Mouse (Mus musculus): ENCODE measurements around the gene Trak1. TPM values are rescaled to one million over a fixed set of nuclear protein-coding genes. Genes with fewer than 3 reads are reported as not detected.

The Trak1 gene
- polyA plus RNA-seq, 1 experiment from 2014 or later = 9.3 TPM

GRCm38 (mm10) chr9:121419011-121419410, 121.7 kb downstream of the Trak1 start:
- H3K4me3 ChIP-seq (ENCODE audit: low read depth, low read length) = no peak overlapping the region
- WGBS = 77% methylated on average over 3 of the region's 3 CpGs

GRCm38 (mm10) chr9:121419573-121419972, 122.3 kb downstream of the Trak1 start:
- Histone ChIP-seq H3K9me3 (ENCODE audit: control insufficient read depth, low read length) (no peaks in the 10 kb centered on the region), H3K36me3 (ENCODE audit: control insufficient read depth, insufficient read depth, low read length) (no peaks in the 10 kb centered on the region), H3K4me3 (ENCODE audit: low read depth, low read length) (no peak overlapping the region), H3K9ac (ENCODE audit: low read length) (no peak overlapping the region), H3K27me3 (ENCODE audit: control insufficient read depth, insufficient read depth, low read length) (no peaks in the 10 kb centered on the region), H3K4me2 (ENCODE audit: low read depth, severe bottlenecking) (no peak overlapping the region), H3K27ac (replicated peaks; ENCODE audit: low read depth, low read length) (no peak overlapping the region), H3K4me1 (ENCODE audit: control insufficient read depth, insufficient read depth, low read length) (no peaks in the 10 kb centered on the region)
- DNase-seq (ENCODE audit: low spot score) = no peak
- WGBS = 80% methylated on average over 7 of the region's 7 CpGs
- ATAC-seq (ENCODE audit: insufficient number of reproducible peaks, low FRiP score, low TSS enrichment, low read depth) = no peak

More at GRCm38 (mm10) chr9:121419011-121419410, 121.7 kb downstream of the Trak1 start:
- ATAC-seq (ENCODE audit: insufficient number of reproducible peaks, low FRiP score, low TSS enrichment, low read depth) (no peak), DNase-seq (ENCODE audit: low spot score) (no peak)
- Histone ChIP-seq H3K27ac (replicated peaks; ENCODE audit: low read depth, low read length) (no peak overlapping the region), H3K4me2 (ENCODE audit: low read depth, severe bottlenecking) (no peak overlapping the region), H3K36me3 (ENCODE audit: control insufficient read depth, insufficient read depth, low read length) (no peaks in the 10 kb centered on the region), H3K9ac (ENCODE audit: low read length) (no peak overlapping the region), H3K27me3 (ENCODE audit: control insufficient read depth, insufficient read depth, low read length) (no peaks in the 10 kb centered on the region), H3K9me3 (ENCODE audit: control insufficient read depth, low read length) (no peaks in the 10 kb centered on the region), H3K4me1 (ENCODE audit: control insufficient read depth, insufficient read depth, low read length) (no peaks in the 10 kb centered on the region)

DNA sequence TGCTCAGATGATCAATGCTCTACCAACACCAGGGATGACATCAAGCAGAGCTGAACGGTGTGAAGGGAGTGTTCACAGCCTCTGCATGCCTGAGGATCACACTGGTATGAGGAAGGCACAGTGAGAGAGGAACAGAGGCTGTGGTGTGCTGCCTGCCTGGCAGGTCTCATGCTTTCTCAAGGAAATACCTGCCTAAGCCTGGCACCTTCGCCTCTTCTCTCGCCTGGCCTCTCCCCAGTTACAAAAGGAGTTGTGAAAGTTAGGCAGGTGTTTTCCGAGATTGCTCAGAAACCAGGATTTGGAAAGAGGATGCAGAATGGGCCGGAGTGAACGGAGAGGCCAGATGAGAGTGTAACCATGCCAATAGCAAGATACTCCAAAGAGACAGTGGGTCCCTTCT, 123.5 kb downstream of the Trak1 start:
- DNase-seq (ENCODE audit: low spot score) (no peak), ATAC-seq (ENCODE audit: insufficient number of reproducible peaks, low FRiP score, low TSS enrichment, low read depth) (no peak)
- Histone ChIP-seq H3K27ac (replicated peaks; ENCODE audit: low read depth, low read length) (no peak overlapping the region), H3K4me2 (ENCODE audit: low read depth, severe bottlenecking) (no peak overlapping the region), H3K27me3 (ENCODE audit: control insufficient read depth, insufficient read depth, low read length) (no peaks in the 10 kb centered on the region), H3K9ac (ENCODE audit: low read length) (no peak overlapping the region), H3K4me3 (ENCODE audit: low read depth, low read length) (no peak overlapping the region), H3K36me3 (ENCODE audit: control insufficient read depth, insufficient read depth, low read length) (no peaks in the 10 kb centered on the region), H3K4me1 (ENCODE audit: control insufficient read depth, insufficient read depth, low read length) (no peaks in the 10 kb centered on the region), H3K9me3 (ENCODE audit: control insufficient read depth, low read length) (no peaks in the 10 kb centered on the region)
- 88% methylated on average over 6 of the region's 6 CpGs for WGBS

- H3K4me1 ChIP-seq (ENCODE audit: control insufficient read depth, insufficient read depth, low read length) = no peaks in the 10 kb centered on the region
- H3K27ac ChIP-seq (replicated peaks; ENCODE audit: low read depth, low read length) = no peak overlapping the region
- H3K27me3 ChIP-seq (ENCODE audit: control insufficient read depth, insufficient read depth, low read length) = no peaks in the 10 kb centered on the region
- no peak overlapping the region for H3K4me2 ChIP-seq (ENCODE audit: low read depth, severe bottlenecking)
- H3K9ac ChIP-seq (ENCODE audit: low read length) = no peak overlapping the region
- no peak for DNase-seq (ENCODE audit: low spot score)
- H3K9me3 ChIP-seq (ENCODE audit: control insufficient read depth, low read length) = no peaks in the 10 kb centered on the region
- 89% methylated on average over 5 of the region's 5 CpGs for WGBS
- no peak for ATAC-seq (ENCODE audit: insufficient number of reproducible peaks, low FRiP score, low TSS enrichment, low read depth)
- no peak overlapping the region for H3K4me3 ChIP-seq (ENCODE audit: low read depth, low read length)
- H3K36me3 ChIP-seq (ENCODE audit: control insufficient read depth, insufficient read depth, low read length) = no peaks in the 10 kb centered on the region
Measured at GRCm38 (mm10) chr9:121422402-121422801, 125.1 kb downstream of the Trak1 start.

- H3K9me3 ChIP-seq (ENCODE audit: control insufficient read depth, low read length) = no peaks in the 10 kb centered on the region
- ATAC-seq (ENCODE audit: insufficient number of reproducible peaks, low FRiP score, low TSS enrichment, low read depth) (no peak), DNase-seq (ENCODE audit: low spot score) (no peak)
- WGBS = 88% methylated on average over 6 of the region's 6 CpGs
- no peak overlapping the region for H3K27ac ChIP-seq (replicated peaks; ENCODE audit: low read depth, low read length)
- no peaks in the 10 kb centered on the region for H3K27me3 ChIP-seq (ENCODE audit: control insufficient read depth, insufficient read depth, low read length)
- H3K4me1 ChIP-seq (ENCODE audit: control insufficient read depth, insufficient read depth, low read length) = no peaks in the 10 kb centered on the region
- H3K4me2 ChIP-seq (ENCODE audit: low read depth, severe bottlenecking) = no peak overlapping the region
- H3K36me3 ChIP-seq (ENCODE audit: control insufficient read depth, insufficient read depth, low read length) = no peaks in the 10 kb centered on the region
- no peak overlapping the region for H3K4me3 ChIP-seq (ENCODE audit: low read depth, low read length)
- no peak overlapping the region for H3K9ac ChIP-seq (ENCODE audit: low read length)
Measured at GRCm38 (mm10) chr9:121423621-121424020, 126.3 kb downstream of the Trak1 start.

DNA sequence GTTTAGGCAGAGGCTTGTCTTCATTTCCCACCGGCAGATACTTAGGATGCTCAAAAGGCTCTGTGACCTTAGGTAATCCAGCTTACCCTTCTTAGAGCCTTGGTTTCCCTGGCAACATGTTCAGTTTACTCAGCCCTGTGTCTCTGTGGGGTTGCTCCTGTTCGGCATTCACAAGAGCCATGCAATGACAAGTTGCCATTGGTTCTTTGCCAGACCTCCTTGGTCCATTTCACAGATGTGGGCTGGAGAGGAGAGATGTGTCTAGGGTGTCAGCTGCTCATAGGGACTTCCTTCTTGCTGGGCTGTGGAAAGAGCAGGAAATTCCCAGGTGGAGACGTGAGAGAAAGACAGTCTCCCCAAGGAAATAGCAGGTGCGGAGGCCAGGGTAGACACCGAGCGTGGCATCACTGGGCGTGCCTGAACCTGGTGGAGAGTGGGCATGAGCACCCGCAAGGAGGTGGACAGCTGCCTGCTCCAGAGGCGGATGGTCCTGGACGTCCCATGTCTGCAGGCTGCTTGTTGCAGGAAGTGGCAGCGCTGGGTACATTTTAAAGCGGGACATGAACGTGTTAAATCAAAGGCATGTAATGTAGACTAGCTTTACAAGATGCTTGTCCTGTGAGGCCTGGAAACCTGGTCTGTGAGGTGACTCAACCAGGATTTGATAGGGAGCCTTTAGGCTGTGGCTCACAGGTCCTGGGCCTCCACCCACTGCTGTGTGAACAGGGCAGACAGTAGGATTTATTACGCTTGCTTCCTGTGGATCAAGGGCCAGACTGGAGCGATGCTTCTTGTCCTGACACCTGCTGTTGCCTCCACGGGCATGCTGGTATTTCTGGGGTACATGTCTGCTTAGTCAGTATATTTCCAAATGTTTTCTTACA, 127.2 kb downstream of the Trak1 start:
- Histone ChIP-seq H3K4me3 (ENCODE audit: low read depth, low read length) (no peak overlapping the region), H3K9ac (ENCODE audit: low read length) (no peak overlapping the region), H3K36me3 (ENCODE audit: control insufficient read depth, insufficient read depth, low read length) (no peaks in the 10 kb centered on the region), H3K4me1 (ENCODE audit: control insufficient read depth, insufficient read depth, low read length) (no peaks in the 10 kb centered on the region), H3K9me3 (ENCODE audit: control insufficient read depth, low read length) (no peaks in the 10 kb centered on the region), H3K27me3 (ENCODE audit: control insufficient read depth, insufficient read depth, low read length) (no peaks in the 10 kb centered on the region), H3K27ac (replicated peaks; ENCODE audit: low read depth, low read length) (no peak overlapping the region), H3K4me2 (ENCODE audit: low read depth, severe bottlenecking) (no peak overlapping the region)
- no peak for ATAC-seq (ENCODE audit: insufficient number of reproducible peaks, low FRiP score, low TSS enrichment, low read depth)
- 83% methylated on average over 16 of the region's 16 CpGs for WGBS
- DNase-seq (ENCODE audit: low spot score) = no peak

DNA sequence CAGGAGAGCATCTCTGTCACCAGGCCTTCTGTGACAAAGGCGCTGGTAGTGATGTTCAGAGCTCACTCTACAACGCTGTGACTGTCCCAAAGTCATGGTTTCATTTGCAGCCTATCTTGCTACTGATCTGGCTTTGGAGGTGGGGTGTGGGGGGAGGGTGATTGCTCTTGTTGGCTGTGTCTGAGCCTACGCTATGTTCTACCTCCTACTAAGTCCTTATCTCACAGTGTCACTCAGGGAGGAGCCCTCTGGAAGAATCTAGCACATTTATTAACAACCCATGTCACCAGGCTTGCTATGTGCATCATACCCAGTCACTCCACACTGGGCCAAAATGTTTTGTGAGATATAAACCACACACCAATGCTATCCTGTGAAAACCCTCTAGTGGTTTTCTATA, 129.1 kb downstream of the Trak1 start:
- H3K9ac ChIP-seq (ENCODE audit: low read length) = no peak overlapping the region
- H3K27me3 ChIP-seq (ENCODE audit: control insufficient read depth, insufficient read depth, low read length) = no peaks in the 10 kb centered on the region
- H3K36me3 ChIP-seq (ENCODE audit: control insufficient read depth, insufficient read depth, low read length) = no peaks in the 10 kb centered on the region
- H3K4me1 ChIP-seq (ENCODE audit: control insufficient read depth, insufficient read depth, low read length) = no peaks in the 10 kb centered on the region
- H3K9me3 ChIP-seq (ENCODE audit: control insufficient read depth, low read length) = no peaks in the 10 kb centered on the region
- DNase-seq (ENCODE audit: low spot score) (no peak), ATAC-seq (ENCODE audit: insufficient number of reproducible peaks, low FRiP score, low TSS enrichment, low read depth) (no peak)
- H3K4me2 ChIP-seq (ENCODE audit: low read depth, severe bottlenecking) = no peak overlapping the region
- H3K4me3 ChIP-seq (ENCODE audit: low read depth, low read length) = no peak overlapping the region
- H3K27ac ChIP-seq (replicated peaks; ENCODE audit: low read depth, low read length) = no peak overlapping the region
- 85% methylated on average over 3 of the region's 3 CpGs for WGBS

DNA sequence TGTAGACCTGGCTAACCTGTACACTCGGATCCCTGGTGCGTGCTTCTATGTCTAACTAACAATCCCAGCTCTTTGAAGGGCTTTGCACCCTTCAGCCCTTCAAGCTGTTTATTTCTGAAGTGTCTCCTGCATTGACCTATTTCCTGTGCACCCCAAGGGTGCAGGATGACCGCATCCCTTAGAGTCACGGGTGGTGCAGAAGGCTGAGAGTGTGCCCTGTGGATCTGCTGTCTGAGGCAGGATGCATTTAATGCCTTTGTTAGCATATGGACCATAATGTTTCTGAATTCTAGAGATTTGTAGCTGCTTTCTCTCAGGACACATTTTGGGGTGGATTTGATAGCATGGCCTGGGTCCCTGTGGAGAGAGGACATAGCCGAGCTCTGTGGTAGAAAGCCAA, 129.6 kb downstream of the Trak1 start:
- H3K4me3 ChIP-seq (ENCODE audit: low read depth, low read length) = no peak overlapping the region
- no peaks in the 10 kb centered on the region for H3K36me3 ChIP-seq (ENCODE audit: control insufficient read depth, insufficient read depth, low read length)
- H3K4me1 ChIP-seq (ENCODE audit: control insufficient read depth, insufficient read depth, low read length) = no peaks in the 10 kb centered on the region
- WGBS = 87% methylated on average over 5 of the region's 5 CpGs
- no peak overlapping the region for H3K4me2 ChIP-seq (ENCODE audit: low read depth, severe bottlenecking)
- H3K9ac ChIP-seq (ENCODE audit: low read length) = no peak overlapping the region
- H3K9me3 ChIP-seq (ENCODE audit: control insufficient read depth, low read length) = no peaks in the 10 kb centered on the region
- no peaks in the 10 kb centered on the region for H3K27me3 ChIP-seq (ENCODE audit: control insufficient read depth, insufficient read depth, low read length)
- DNase-seq (ENCODE audit: low spot score) (no peak), ATAC-seq (ENCODE audit: insufficient number of reproducible peaks, low FRiP score, low TSS enrichment, low read depth) (no peak)
- H3K27ac ChIP-seq (replicated peaks; ENCODE audit: low read depth, low read length) = no peak overlapping the region

- DNase-seq (ENCODE audit: low spot score) (no peak), ATAC-seq (ENCODE audit: insufficient number of reproducible peaks, low FRiP score, low TSS enrichment, low read depth) (no peak)
- H3K36me3 ChIP-seq (ENCODE audit: control insufficient read depth, insufficient read depth, low read length) = no peaks in the 10 kb centered on the region
- no peaks in the 10 kb centered on the region for H3K4me1 ChIP-seq (ENCODE audit: control insufficient read depth, insufficient read depth, low read length)
- no peak overlapping the region for H3K27ac ChIP-seq (replicated peaks; ENCODE audit: low read depth, low read length)
- WGBS = 88% methylated on average over 7 of the region's 7 CpGs
- H3K9ac ChIP-seq (ENCODE audit: low read length) = no peak overlapping the region
- no peaks in the 10 kb centered on the region for H3K9me3 ChIP-seq (ENCODE audit: control insufficient read depth, low read length)
- no peak overlapping the region for H3K4me3 ChIP-seq (ENCODE audit: low read depth, low read length)
- H3K27me3 ChIP-seq (ENCODE audit: control insufficient read depth, insufficient read depth, low read length) = no peaks in the 10 kb centered on the region
- no peak overlapping the region for H3K4me2 ChIP-seq (ENCODE audit: low read depth, severe bottlenecking)
Measured at GRCm38 (mm10) chr9:121429592-121429991, 132.3 kb downstream of the Trak1 start.

Measured in limb, embryonic 11.5 days (tissue).